Mouse (Mus musculus): Measurements from ENCODE around the gene Txndc2. TPM values are rescaled to one million over a fixed set of nuclear protein-coding genes. Genes with fewer than 3 reads are reported as not detected.

Txndc2 gene
- total RNA-seq (2021) (not detected), polyA plus RNA-seq (2012; rRNA removed) (0.09 and 0.12 TPM in 2 replicates)
- long read RNA-seq: 0 reads

DNA sequence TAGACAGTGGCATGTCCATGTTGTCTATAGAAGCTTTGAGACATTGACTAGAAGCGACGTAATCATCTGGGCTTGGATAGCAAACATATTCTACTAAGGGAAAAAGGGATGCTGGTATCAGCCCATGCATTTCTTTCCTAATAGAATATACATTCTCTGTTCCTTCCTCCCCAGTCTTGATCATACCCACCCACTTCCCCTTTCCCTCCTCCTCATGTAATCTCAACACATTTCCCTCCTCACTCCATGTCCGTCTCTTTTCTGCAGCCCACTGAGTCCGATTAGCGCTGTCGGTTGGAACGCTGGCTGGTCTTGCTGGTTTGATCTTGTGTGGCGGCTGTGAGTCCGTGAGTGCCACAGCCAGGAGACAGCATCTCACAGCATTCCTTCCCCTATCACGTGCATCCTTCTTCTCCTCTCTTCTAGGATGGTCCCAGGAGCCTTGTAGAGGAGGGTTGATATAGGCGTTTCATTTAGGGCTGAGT is at the start of gene Txndc2:
Gene Txndc2, minus strand, starts transcription at position 435 of the 485 bp plus-strand sequence.
- TF ChIP-seq CTCF (IDR thresholded peaks at IDR 0.05) (no peak), POLR2A (IDR thresholded peaks at IDR 0.05; ENCODE audit: insufficient read depth, low read depth, low read length) (no peak), EP300 (IDR thresholded peaks at IDR 0.05; ENCODE audit: insufficient read depth, low read depth, low read length) (no peak)
- H3K27ac ChIP-seq: no peak within 1 kb of the TSS; the same call in 1 of the 2 replicates
- H3K79me2 ChIP-seq (replicated peaks; ENCODE audit: control insufficient read depth, insufficient read depth, low read length): no peaks in the 10 kb centered on the region
- peaks cover 4% of the 10 kb centered on the region for H3K4me1 ChIP-seq (ENCODE audit: control insufficient read depth, insufficient read depth, low read length)
- no peak within 1 kb of the TSS for H3K4me3 ChIP-seq
- no peaks in the 10 kb centered on the region for H3K36me3 ChIP-seq (ENCODE audit: control insufficient read depth, insufficient read depth, low read length)
- no peak for DNase-seq
- no peaks in the 10 kb centered on the region for H3K27me3 ChIP-seq (ENCODE audit: control insufficient read depth, insufficient read depth, low read length)
- 79% methylated on average over 11 of the region's 11 CpGs for WGBS
- intact Hi-C loops (cut with DNase I): no loop called here
- H3K9ac ChIP-seq (ENCODE audit: low read depth, low read length): no peak within 1 kb of the TSS

DNA sequence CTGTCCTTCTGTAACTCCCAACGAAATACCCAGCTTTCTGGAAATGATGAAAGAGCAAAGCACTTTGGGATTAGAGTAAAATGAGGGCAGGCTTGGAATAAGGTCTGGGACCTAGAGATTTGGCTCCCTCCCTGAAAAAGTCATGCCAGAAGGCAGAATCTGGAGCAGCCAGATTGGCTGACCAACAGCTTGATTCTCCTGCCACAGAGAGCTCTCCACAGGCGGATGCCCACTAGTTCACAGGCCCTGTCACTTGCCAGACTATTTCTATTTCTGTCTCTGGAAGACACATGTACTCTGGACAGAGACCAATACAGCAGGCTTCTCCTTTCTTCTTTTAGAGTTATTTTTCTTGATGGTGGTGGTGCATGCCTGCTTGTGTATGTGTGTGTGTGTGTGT is 41.8 kb upstream of the Txndc2 start:
- H3K9ac ChIP-seq (ENCODE audit: low read depth, low read length): no peak overlapping the region
- intact Hi-C loops (cut with DNase I): loop anchor here (2.0 kb wide), 1 partner anchor 15 kb away; no protein-coding TSS in a partner anchor
- no peaks in the 10 kb centered on the region for H3K36me3 ChIP-seq (ENCODE audit: control insufficient read depth, insufficient read depth, low read length)
- peak overlapping the region; percentile 76 for H3K27ac ChIP-seq
- H3K4me3 ChIP-seq: no peak overlapping the region
- WGBS: 33% methylated on average over 2 of the region's 2 CpGs
- peaks cover 12% of the 10 kb centered on the region for H3K4me1 ChIP-seq (ENCODE audit: control insufficient read depth, insufficient read depth, low read length)
- DNase-seq: peak in 1 of 2 experiments; percentile 66
- 0 out of 2 replicates have a peak, but pooled peaks have one; percentile 44 for TF ChIP-seq EP300 (IDR thresholded peaks at IDR 0.05; ENCODE audit: insufficient read depth, low read depth, low read length)
- TF ChIP-seq CTCF (IDR thresholded peaks at IDR 0.05): no peak
- no peaks in the 10 kb centered on the region for H3K79me2 ChIP-seq (replicated peaks; ENCODE audit: control insufficient read depth, insufficient read depth, low read length)
- no peaks in the 10 kb centered on the region for H3K27me3 ChIP-seq (ENCODE audit: control insufficient read depth, insufficient read depth, low read length)

DNA sequence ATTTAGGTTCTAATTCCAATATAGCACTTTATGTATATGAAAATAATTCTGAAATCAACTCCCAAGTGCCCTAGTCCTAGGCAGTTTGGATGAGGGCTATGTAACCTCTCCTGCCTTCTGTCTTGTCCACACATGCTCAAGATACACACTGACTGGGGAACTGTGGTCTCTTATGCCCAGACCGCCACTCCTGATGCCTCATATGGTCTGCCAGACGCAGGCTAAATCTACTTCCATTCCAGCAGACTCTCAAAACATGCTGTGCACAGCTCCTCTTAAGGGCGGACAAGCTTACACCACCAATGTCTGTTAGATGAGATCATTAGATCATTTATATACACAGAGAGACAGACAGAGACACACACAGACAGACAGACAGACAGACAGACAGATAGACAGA is 41.3 kb upstream of the Txndc2 start:
- intact Hi-C loops (cut with DNase I): loop anchor here (2.0 kb wide), 1 partner anchor 15 kb away; no protein-coding TSS in a partner anchor
- H3K4me1 ChIP-seq (ENCODE audit: control insufficient read depth, insufficient read depth, low read length): peaks cover 12% of the 10 kb centered on the region
- no peaks in the 10 kb centered on the region for H3K79me2 ChIP-seq (replicated peaks; ENCODE audit: control insufficient read depth, insufficient read depth, low read length)
- peak overlapping the region; percentile 76 for H3K27ac ChIP-seq
- no peak overlapping the region for H3K4me3 ChIP-seq
- H3K27me3 ChIP-seq (ENCODE audit: control insufficient read depth, insufficient read depth, low read length): no peaks in the 10 kb centered on the region
- no peak overlapping the region for H3K9ac ChIP-seq (ENCODE audit: low read depth, low read length)
- no peaks in the 10 kb centered on the region for H3K36me3 ChIP-seq (ENCODE audit: control insufficient read depth, insufficient read depth, low read length)
- 65% methylated on average over 3 of the region's 3 CpGs for WGBS
- no peak for DNase-seq
- TF ChIP-seq POLR2A (IDR thresholded peaks at IDR 0.05; ENCODE audit: insufficient read depth, low read depth, low read length) (no peak), CTCF (IDR thresholded peaks at IDR 0.05) (no peak), EP300 (IDR thresholded peaks at IDR 0.05; ENCODE audit: insufficient read depth, low read depth, low read length) (no peak)

DNA sequence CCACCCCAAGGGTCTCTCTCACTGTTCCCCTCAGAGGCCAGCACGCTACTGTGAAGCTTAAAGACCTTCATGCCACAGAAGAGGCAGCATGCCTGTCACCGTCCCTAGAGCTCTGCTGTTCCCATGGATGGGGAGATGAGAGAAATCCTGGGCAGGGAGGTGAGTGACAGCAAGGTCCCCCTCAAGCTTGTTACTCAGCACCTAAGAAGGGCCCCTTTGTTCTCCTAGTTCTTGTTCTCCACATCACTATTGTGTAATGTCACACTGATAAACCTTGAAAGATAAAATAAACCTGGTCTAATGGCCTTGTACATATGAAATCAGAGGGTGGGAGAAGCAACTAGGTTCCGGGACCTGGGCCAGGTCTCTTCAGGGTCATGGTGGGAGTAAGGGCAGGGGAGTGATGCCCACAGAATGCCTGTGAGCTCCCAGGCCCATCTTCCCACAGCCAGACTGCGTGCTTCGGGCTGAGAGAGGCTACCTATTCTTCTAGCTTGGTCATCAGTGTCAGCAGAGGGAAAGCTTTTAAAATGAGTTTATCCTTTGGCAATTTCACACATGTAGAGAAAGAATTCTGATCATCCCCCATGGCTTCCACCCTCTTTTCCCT is 40.2 kb upstream of the Txndc2 start:
- no peaks in the 10 kb centered on the region for H3K27me3 ChIP-seq (ENCODE audit: control insufficient read depth, insufficient read depth, low read length)
- H3K4me3 ChIP-seq: no peak overlapping the region
- H3K36me3 ChIP-seq (ENCODE audit: control insufficient read depth, insufficient read depth, low read length): no peaks in the 10 kb centered on the region
- intact Hi-C loops (cut with DNase I): loop anchor here (2.0 kb wide), 1 partner anchor 17 kb away; no protein-coding TSS in a partner anchor
- no peak overlapping the region for H3K27ac ChIP-seq
- TF ChIP-seq EP300 (IDR thresholded peaks at IDR 0.05; ENCODE audit: insufficient read depth, low read depth, low read length) (no peak), POLR2A (IDR thresholded peaks at IDR 0.05; ENCODE audit: insufficient read depth, low read depth, low read length) (no peak), CTCF (IDR thresholded peaks at IDR 0.05) (no peak)
- 93% methylated on average over 5 of the region's 5 CpGs for WGBS
- H3K79me2 ChIP-seq (replicated peaks; ENCODE audit: control insufficient read depth, insufficient read depth, low read length): no peaks in the 10 kb centered on the region
- no peak for DNase-seq
- H3K4me1 ChIP-seq (ENCODE audit: control insufficient read depth, insufficient read depth, low read length): peaks cover 12% of the 10 kb centered on the region
- H3K9ac ChIP-seq (ENCODE audit: low read depth, low read length): no peak overlapping the region

DNA sequence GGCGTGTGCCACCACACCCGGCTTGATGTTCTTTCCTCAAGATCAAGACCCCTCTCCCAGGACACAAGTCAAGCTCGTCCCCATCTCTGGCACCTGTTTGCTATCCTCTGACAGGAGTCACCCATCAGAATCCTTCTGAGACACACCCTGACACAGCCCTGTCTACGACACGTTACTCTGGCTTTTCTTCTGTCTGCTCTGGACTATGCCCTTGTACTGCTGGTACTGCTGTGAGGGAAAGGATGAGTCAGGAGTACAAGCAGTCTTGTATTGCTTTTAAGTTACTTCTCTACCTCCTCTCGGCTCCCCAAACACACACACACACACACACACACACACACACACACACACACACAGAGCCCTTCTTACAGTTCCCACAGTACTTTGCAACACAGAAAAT is 39.5 kb upstream of the Txndc2 start:
- 87% methylated on average over 6 of the region's 6 CpGs for WGBS
- no peak for DNase-seq
- Histone ChIP-seq H3K27me3 (ENCODE audit: control insufficient read depth, insufficient read depth, low read length) (no peaks in the 10 kb centered on the region), H3K27ac (no peak overlapping the region), H3K4me1 (ENCODE audit: control insufficient read depth, insufficient read depth, low read length) (peaks cover 12% of the 10 kb centered on the region), H3K4me3 (no peak overlapping the region), H3K36me3 (ENCODE audit: control insufficient read depth, insufficient read depth, low read length) (no peaks in the 10 kb centered on the region), H3K9ac (ENCODE audit: low read depth, low read length) (no peak overlapping the region), H3K79me2 (replicated peaks; ENCODE audit: control insufficient read depth, insufficient read depth, low read length) (no peaks in the 10 kb centered on the region)
- intact Hi-C loops (cut with DNase I): no loop called here
- TF ChIP-seq EP300 (IDR thresholded peaks at IDR 0.05; ENCODE audit: insufficient read depth, low read depth, low read length): no peak
- no peak for TF ChIP-seq POLR2A (IDR thresholded peaks at IDR 0.05; ENCODE audit: insufficient read depth, low read depth, low read length)
- TF ChIP-seq CTCF (IDR thresholded peaks at IDR 0.05): no peak

DNA sequence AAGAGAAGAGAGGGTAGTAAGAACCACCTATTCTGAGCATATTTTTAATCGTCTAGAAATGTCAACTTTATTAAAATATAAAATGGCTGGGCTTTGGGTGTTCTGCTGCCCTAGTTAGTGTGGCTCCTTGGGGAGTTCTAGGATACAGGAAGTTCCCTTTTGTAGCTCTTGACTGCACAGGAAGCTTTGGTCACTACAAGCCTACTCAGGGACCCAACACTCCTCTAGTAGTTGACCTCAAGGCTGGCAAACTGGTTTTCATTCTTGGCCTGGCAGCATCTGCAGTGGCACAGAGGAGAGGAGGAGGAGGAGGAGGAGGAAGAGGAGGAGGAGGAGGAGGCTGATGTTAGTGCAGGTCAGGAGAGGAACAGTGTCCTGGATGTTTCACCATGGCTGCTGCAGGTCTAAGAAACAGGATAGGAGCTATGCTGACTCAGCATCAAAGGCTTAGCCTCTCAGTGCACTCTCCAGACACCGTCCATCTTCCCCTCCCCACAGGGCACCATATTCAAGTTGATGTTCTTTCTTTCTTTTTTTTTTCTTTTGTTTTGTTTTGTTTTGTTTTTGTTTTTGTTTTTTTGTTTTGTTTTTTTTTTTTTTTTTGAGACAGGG is 38.9 kb upstream of the Txndc2 start:
- H3K79me2 ChIP-seq (replicated peaks; ENCODE audit: control insufficient read depth, insufficient read depth, low read length): no peaks in the 10 kb centered on the region
- no peaks in the 10 kb centered on the region for H3K36me3 ChIP-seq (ENCODE audit: control insufficient read depth, insufficient read depth, low read length)
- WGBS: 69% methylated on average over 2 of the region's 2 CpGs
- H3K27ac ChIP-seq: no peak overlapping the region; the same call in 1 of the 2 replicates
- H3K9ac ChIP-seq (ENCODE audit: low read depth, low read length): no peak overlapping the region
- intact Hi-C loops (cut with DNase I): no loop called here
- H3K27me3 ChIP-seq (ENCODE audit: control insufficient read depth, insufficient read depth, low read length): no peaks in the 10 kb centered on the region
- no peak for DNase-seq
- no peak overlapping the region for H3K4me3 ChIP-seq
- TF ChIP-seq CTCF (IDR thresholded peaks at IDR 0.05) (no peak), EP300 (IDR thresholded peaks at IDR 0.05; ENCODE audit: insufficient read depth, low read depth, low read length) (no peak), POLR2A (IDR thresholded peaks at IDR 0.05; ENCODE audit: insufficient read depth, low read depth, low read length) (no peak)
- H3K4me1 ChIP-seq (ENCODE audit: control insufficient read depth, insufficient read depth, low read length): peaks cover 12% of the 10 kb centered on the region
